Mouse (Mus musculus) T-helper 1 cell (primary cell): ENCODE data around the gene Usp4.

Source experiments
- in situ Hi-C: fragments of 300-600 bp; cut with MboI, MseI; formaldehyde crosslinking; loops from one replicate; pipeline ENCODE4 v1.15.1; 2025; ENCODE audit warnings: high pct_unique_total_duplicates

Usp4 gene

DNA sequence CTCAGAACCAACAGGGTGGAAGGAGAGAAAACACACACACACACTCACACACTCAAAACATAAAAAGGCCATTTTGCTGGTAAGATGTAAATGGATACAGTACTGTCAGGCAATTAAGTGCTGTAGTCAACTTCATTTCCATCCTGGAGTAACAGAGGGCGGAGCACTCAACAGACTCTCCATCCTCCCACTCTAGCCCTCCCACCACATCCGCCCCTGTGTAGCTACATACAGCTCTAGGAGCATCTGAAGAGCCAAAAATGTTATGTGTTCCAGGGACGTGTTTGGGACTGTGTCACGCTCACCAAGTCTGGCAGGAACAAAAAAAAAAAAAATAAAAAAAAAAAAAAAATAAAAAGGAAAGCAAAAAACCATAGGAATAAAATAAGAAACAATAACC is 55.4 kb downstream of the Usp4 start:
- in situ Hi-C loops = no loop called here

DNA sequence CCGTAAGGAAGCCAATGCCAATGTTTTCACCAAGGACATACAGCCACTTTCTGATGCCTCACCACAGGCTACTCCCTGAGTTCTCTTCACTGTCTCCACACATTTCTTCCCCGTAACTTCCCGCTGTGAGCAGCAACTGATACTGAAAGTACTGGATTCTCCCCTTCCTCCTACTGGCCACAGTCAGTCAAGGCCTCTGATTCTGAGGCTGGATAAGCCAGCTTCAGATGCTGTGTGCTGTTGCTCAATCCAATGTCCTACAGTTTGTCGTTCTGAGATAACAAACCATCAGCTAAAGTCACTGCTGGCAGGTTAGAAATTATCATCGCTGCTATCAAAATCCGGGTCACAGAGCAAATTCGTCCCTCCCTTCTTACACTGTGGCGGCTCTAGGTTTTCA is 56.8 kb downstream of the Usp4 start:
- in situ Hi-C loops = no loop called here

DNA sequence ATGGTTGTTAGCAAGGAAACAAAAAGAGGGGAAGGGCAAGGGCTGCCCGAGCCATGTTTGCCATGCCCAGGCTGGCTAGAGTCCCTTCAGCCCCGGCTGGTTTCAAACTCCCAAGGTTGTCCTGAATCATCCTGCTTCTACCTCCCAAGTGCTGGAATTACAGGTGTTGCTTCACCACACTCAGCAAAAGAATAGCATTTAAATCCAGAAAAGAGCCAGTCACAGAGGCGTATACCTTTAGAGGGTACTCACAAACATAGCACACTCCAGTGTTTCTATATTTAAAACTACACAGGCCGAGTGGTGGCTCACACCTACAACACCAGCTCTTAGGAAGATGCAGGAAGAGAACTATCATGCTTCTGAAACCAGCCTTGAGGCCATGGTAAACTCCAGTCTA is 61.9 kb downstream of the Usp4 start:
- in situ Hi-C loops = no loop called here

DNA sequence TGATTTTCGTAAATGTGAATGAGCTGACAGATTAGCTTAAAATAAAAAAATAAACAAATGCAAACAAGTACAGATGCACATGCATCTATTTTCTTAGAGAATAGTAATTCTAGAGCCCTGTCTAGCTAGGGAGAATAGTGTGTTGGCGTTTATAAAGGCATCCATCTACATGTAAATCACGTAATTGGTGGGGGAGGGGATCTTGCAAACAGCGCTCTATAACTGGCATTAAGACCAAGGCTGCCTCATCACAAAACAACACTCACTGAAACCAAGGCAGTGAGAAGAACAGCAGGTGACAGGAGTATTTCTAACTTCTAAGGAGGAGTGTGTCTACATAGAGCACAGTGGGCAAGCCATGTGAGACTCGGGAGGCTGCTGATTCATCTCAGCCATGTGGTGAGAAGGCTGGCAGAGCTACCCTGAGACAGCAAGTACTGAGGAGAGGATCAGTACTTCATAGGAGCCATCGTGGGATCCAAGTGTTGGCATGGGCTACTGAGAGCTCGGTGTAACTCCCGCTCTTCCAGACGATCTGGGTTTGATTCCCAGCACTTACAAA is 63.8 kb downstream of the Usp4 start:
- in situ Hi-C loops = no loop called here

DNA sequence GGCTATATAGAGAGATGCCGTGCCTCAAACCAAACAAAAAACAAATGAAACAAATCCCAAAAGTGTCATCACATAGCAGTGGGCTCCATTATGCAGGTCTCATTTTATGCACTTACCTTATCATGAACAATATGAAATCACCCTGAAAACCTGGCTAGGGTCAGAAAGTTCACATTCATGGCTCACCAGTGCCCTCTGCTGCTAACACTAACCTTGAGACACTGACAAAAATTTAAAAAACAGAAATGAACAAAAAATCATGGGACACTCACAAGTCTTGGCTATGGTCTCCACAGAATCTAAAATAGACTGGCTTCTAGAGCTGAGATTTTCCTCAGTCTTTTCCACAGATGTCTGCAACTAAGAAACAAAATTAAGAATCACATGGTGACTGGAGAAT is 64.6 kb downstream of the Usp4 start:
- in situ Hi-C loops = no loop called here

DNA sequence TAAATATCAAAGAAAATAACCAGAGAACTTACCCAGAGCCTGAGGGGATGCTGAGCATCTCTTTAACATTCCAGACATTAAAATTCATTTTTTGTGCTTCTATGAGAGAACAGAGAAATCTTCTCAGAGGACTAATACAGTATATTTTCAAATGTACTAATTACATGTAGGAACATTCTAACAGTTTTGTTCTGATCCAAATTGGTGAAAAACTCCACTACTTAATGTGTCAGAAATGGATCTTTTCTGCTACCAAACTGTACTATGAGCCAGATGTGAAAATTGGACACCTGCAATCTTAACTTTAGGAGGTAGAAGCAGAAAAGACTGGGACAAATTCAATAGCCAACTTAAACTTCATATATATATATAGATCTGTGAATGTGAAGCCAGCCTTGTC is 80.7 kb downstream of the Usp4 start, which contains the start of gene Ccdc36:
Ccdc36 (minus strand) TSS at position 101 of the 400 bp plus-strand sequence.
- in situ Hi-C loops = no loop called here

DNA sequence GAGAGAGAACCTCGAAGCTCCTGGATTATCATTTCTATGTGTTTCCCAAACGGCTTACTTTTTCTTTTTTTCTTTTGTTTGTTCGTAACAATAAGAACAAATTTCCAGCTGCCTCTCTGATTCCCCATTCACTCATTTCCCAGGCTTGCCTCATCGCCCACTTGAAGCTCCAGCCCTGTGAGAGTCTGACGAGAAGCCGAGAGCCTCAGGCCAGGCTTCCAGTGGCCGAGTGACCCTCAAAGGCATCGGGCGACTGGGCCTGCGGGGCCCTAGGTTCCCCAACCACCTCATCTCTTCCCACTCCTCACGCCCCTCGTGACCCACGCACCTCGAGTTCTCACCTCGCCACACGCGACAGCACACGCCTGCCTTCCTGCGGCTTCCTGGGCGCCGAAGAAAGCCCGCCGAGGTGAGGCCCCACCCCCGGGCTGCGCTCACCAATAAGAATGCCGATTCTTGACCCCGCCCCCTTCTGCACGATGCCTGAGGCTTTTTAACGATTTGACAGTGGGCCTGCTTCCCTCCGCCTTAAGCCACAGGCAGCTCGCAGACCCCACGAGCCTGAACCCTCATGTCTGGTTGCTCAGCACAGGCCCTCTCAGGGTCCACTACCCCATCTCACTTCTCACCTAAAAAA is 83.9 kb downstream of the Usp4 start:
- in situ Hi-C loops = no loop called here

DNA sequence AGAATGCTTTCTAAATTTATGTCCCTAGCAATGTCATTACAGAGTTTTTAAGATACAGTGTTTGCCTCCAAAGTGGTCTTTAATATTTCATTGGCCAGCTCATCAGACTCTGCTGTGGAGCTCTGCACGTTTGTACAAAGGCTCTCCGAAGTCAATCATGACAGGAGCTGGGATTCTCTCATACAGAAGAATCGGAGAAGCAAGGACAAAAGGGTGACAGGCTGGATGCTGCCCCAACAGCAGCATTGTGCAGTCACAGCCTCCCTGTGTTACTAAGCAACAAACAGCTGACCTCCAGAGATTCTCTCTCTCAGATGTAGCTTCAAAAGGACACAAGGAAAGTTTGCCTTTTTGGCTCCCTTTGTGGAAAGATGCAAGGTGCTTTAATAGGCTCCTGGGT is 88.5 kb downstream of the Usp4 start, which contains the start of gene BC048562:
BC048562 (plus strand) TSS at position 301 of the 400 bp plus-strand sequence.
- in situ Hi-C loops = no loop called here

DNA sequence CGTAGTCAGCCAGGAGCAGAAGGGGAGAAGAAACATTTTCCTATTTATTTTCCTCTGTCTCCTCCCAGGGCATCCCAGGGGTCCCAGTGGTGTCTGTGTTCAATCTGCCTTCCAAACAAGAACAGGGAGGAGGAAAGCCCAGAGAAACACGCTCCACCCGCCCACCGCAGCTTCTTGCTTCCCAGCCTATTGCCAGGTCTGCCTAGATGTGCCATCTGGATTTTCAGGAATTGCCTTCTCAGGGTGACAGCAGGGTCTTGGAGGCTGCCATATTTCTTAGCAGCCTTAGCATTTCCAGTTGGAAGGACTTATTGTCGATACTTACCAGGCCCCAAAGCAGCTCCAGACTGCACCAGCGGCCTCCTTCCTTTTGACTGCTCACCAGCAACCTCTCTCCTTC is 91.5 kb downstream of the Usp4 start:
- in situ Hi-C loops = no loop called here

DNA sequence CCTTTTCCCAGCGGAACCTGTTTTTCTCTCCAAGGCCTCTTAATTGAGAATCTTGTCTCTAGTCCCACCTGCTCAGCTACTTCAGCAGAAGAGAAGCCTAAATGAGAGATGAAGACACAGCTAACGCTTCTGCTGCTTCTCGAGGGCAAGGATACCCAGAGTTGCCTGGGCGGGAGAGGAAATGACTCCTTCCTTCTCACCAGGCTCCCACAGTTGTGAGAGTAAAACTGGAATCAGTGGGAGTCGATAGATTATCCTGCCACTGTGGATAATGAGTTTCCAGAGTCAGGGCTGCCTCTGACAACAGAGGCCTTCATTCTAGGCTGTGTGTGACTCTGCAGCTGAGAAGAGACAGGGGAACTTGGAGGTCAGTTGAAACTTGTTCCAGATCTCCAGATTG is 92.8 kb downstream of the Usp4 start:
- in situ Hi-C loops = no loop called here

DNA sequence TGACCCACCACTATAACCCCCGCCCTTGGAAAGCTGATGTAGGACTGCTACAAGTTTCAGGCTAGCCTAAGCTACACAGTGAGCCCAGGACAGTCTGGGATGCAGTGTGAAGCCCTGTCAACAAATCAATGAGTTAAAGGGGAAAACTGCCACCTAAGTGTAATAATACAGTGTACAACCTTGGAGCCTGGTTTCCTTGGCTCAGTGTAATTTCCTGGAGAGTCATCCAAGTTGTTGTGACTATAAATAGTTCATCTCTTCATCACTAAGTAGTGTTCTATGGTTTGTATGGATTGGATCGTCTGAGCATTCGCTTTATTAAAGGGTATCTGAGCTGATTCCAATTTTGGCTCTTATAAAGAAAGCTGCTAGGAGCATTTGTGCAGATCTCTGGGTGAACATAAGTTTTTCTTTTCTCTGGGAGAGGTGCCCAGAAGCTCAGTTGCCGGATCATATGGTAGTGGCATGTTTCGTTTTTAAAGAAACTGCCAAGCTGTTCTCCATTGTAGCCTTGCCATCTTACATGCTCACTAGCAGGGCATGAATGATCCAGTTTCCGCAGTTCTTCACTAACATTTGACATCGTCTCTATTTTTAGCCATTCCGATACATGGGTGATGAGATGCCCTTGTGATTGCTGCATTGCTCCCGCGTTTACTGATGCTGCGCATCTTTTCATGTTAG is 93.7 kb downstream of the Usp4 start:
- in situ Hi-C loops = no loop called here
